Mouse (Mus musculus) MEL (cell line): ENCODE results near the gene Tmem216. TPM values are rescaled to one million over a fixed set of nuclear protein-coding genes. Genes with fewer than 3 reads are reported as not detected.

Experiments used
- DNase-seq: peaks from one replicate; pipeline ENCODE4 v3.0.0; 2011; ENCODE audit warnings: low read depth, low spot score
- H3K27ac ChIP-seq: 2 replicates; pipeline ENCODE4 v1.5.1; 2012; ENCODE audit warnings: low read depth, mild to moderate bottlenecking, control low read depth, low read length, moderate library complexity; ENCODE audit not compliant: control insufficient read depth
- H3K27me3 ChIP-seq, 2 experiments: fragments of 150-350 bp in 1 of 2; sonication (generic) in 1 of 2; 2 replicates each; pipeline ENCODE4 v1.6.1; 2012; ENCODE audit warnings: low read length in 2 of 2, mild to moderate bottlenecking in 2 of 2, improper control_type of control experiment in 1 of 2, moderate library complexity in 1 of 2; ENCODE audit not compliant: insufficient read depth in 2 of 2, control insufficient read depth in 1 of 2
- H3K36me3 ChIP-seq, 2 experiments: 2 replicates each; pipeline ENCODE4 v1.6.1; 2012 to 2014; ENCODE audit warnings: low read length in 2 of 2, improper control_type of control experiment in 1 of 2, inconsistent platforms in 1 of 2, mild to moderate bottlenecking in 1 of 2; ENCODE audit not compliant: insufficient read depth in 2 of 2, control insufficient read depth in 1 of 2
- H3K4me1 ChIP-seq, 2 experiments: fragments of 150-350 bp in 1 of 2; sonication (generic) in 1 of 2; 2 replicates each; pipeline ENCODE4 v1.6.1; 2012; ENCODE audit warnings: low read length in 2 of 2, improper control_type of control experiment in 1 of 2, mild to moderate bottlenecking in 1 of 2; ENCODE audit not compliant: insufficient read depth in 2 of 2, control insufficient read depth in 1 of 2
- H3K4me3 ChIP-seq, 2 experiments: fragments of 150-350 bp in 1 of 2; sonication (generic) in 1 of 2; 2 replicates each; pipeline ENCODE4 v1.5.1; 2012; ENCODE audit warnings: low read depth in 2 of 2, low read length in 2 of 2, mild to moderate bottlenecking in 2 of 2, moderate library complexity in 2 of 2, control low read depth in 1 of 2, improper control_type of control experiment in 1 of 2; ENCODE audit not compliant: control insufficient read depth in 1 of 2, insufficient read depth in 1 of 2
- H3K79me2 ChIP-seq: 2 replicates; pipeline ENCODE4 v1.6.1; 2012; ENCODE audit warnings: mild to moderate bottlenecking, low read length, moderate library complexity; ENCODE audit not compliant: control insufficient read depth, poor library complexity, insufficient read depth
- H3K9ac ChIP-seq: 2 replicates; pipeline ENCODE4 v1.6.1; 2012; ENCODE audit warnings: low read depth, mild to moderate bottlenecking, control low read depth, low read length, moderate library complexity; ENCODE audit not compliant: control insufficient read depth, poor library complexity, severe bottlenecking
- H3K9me3 ChIP-seq: fragments of 150-350 bp; sonication (generic); replicated peaks from 2 replicates; pipeline ENCODE4 v1.6.1; 2012; ENCODE audit warnings: mild to moderate bottlenecking, low read length, improper control_type of control experiment, moderate library complexity; ENCODE audit not compliant: insufficient read depth
- BHLHE40 ChIP-seq: IDR thresholded peaks from 2 replicates; pipeline ENCODE4 v1.6.1; 2012; ENCODE audit warnings: low read depth, mild to moderate bottlenecking, inconsistent platforms, low read length, improper control_type of control experiment, borderline replicate concordance
- CHD1 ChIP-seq: IDR thresholded peaks from 2 replicates; pipeline ENCODE4 v1.6.1; 2012; ENCODE audit warnings: low read depth, mild to moderate bottlenecking, inconsistent platforms, low read length, improper control_type of control experiment
- CHD2 ChIP-seq: IDR thresholded peaks from 2 replicates; pipeline ENCODE4 v1.6.1; 2011; ENCODE audit warnings: low read length, improper control_type of control experiment
- CTCF ChIP-seq, 3 experiments: IDR thresholded peaks in 2 of 3; conservative IDR thresholded peaks in 1 of 3; 2 replicates each; pipeline ENCODE4 v1.5.1; 2011 to 2012; ENCODE audit warnings: low read length in 3 of 3, low read depth in 2 of 3, mild to moderate bottlenecking in 2 of 3, improper control_type of control experiment in 1 of 3, inconsistent platforms in 1 of 3, mixed read lengths in 1 of 3, moderate library complexity in 1 of 3; ENCODE audit not compliant: control insufficient read depth in 1 of 3, insufficient read depth in 1 of 3, poor library complexity in 1 of 3, severe bottlenecking in 1 of 3
- ELF1 ChIP-seq: IDR thresholded peaks from 2 replicates; pipeline ENCODE4 v1.6.1; 2014; ENCODE audit warnings: low read depth, mild to moderate bottlenecking, inconsistent platforms, low read length, improper control_type of control experiment, moderate library complexity
- GABPA ChIP-seq: IDR thresholded peaks from 2 replicates; pipeline ENCODE4 v1.6.1; 2012; ENCODE audit warnings: low read depth, mild to moderate bottlenecking, inconsistent platforms, low read length, improper control_type of control experiment, moderate library complexity
- MAFK ChIP-seq: IDR thresholded peaks from 2 replicates; pipeline ENCODE4 v1.6.1; 2011; ENCODE audit warnings: low read depth, mild to moderate bottlenecking, low read length, improper control_type of control experiment, borderline replicate concordance
- MAX ChIP-seq: IDR thresholded peaks from 2 replicates; pipeline ENCODE4 v1.6.1; 2011; ENCODE audit warnings: low read length, improper control_type of control experiment
- MXI1 ChIP-seq: IDR thresholded peaks from 2 replicates; pipeline ENCODE4 v1.6.1; 2011; ENCODE audit warnings: mild to moderate bottlenecking, low read depth, low read length, improper control_type of control experiment
- MYC ChIP-seq: IDR thresholded peaks from 2 replicates; pipeline ENCODE4 v1.6.1; 2011; ENCODE audit warnings: low read depth, mild to moderate bottlenecking, low read length, improper control_type of control experiment, moderate library complexity
- NELFE ChIP-seq: IDR thresholded peaks from 2 replicates; pipeline ENCODE4 v1.6.1; 2011; ENCODE audit warnings: low read depth, low read length, improper control_type of control experiment
- NRF1 ChIP-seq: IDR thresholded peaks from 2 replicates; pipeline ENCODE4 v1.6.1; 2014; ENCODE audit warnings: low read depth, mild to moderate bottlenecking, inconsistent platforms, low read length, improper control_type of control experiment, moderate library complexity; ENCODE audit not compliant: poor library complexity, insufficient read depth, severe bottlenecking
- POLR2A ChIP-seq, 2 experiments: IDR thresholded peaks; 2 replicates each; pipeline ENCODE4 v1.6.1; 2011 to 2012; ENCODE audit warnings: low read length in 2 of 2, mild to moderate bottlenecking in 2 of 2, control low read depth in 1 of 2, improper control_type of control experiment in 1 of 2, low read depth in 1 of 2, moderate library complexity in 1 of 2; ENCODE audit not compliant: control insufficient read depth in 1 of 2, insufficient read depth in 1 of 2, poor library complexity in 1 of 2
- POLR2AphosphoS5 ChIP-seq: IDR thresholded peaks from 2 replicates; pipeline ENCODE4 v1.6.1; 2012; ENCODE audit warnings: low read depth, borderline replicate concordance, mild to moderate bottlenecking, inconsistent platforms, low read length, moderate library complexity, mixed read lengths
- SIN3A ChIP-seq: IDR thresholded peaks from 2 replicates; pipeline ENCODE4 v1.6.1; 2012; ENCODE audit warnings: low read length, improper control_type of control experiment, inconsistent platforms
- TBP ChIP-seq: IDR thresholded peaks from 2 replicates; pipeline ENCODE4 v1.8.0; 2011; ENCODE audit warnings: low read depth, low read length, improper control_type of control experiment
- TCF12 ChIP-seq: IDR thresholded peaks from 2 replicates; pipeline ENCODE4 v1.6.1; 2014; ENCODE audit warnings: low read depth, mild to moderate bottlenecking, inconsistent platforms, low read length, improper control_type of control experiment, moderate library complexity
- UBTF ChIP-seq: IDR thresholded peaks from 2 replicates; pipeline ENCODE4 v1.6.1; 2012; ENCODE audit warnings: low read depth, mild to moderate bottlenecking, inconsistent platforms, low read length, improper control_type of control experiment, moderate library complexity, borderline replicate concordance; ENCODE audit not compliant: insufficient read depth
- USF1 ChIP-seq: IDR thresholded peaks from 2 replicates; pipeline ENCODE4 v1.6.1; 2014; ENCODE audit warnings: low read depth, mild to moderate bottlenecking, inconsistent platforms, low read length, improper control_type of control experiment, moderate library complexity
- USF2 ChIP-seq, 2 experiments: IDR thresholded peaks; 2 replicates each; pipeline ENCODE4 v1.6.1; 2011 to 2012; ENCODE audit warnings: improper control_type of control experiment in 2 of 2, low read length in 2 of 2, borderline replicate concordance in 1 of 2, inconsistent platforms in 1 of 2, low read depth in 1 of 2, mild to moderate bottlenecking in 1 of 2; ENCODE audit not compliant: insufficient read depth in 1 of 2
- polyA plus RNA-seq, 2 experiments: library from polyadenylated mRNA; stranded (reverse) in 1 of 2; unstranded in 1 of 2; fragments of >175 nt in 1 of 2; fragments of >200 nt in 1 of 2; gene quantifications; 2 replicates each; pipeline versions ENCODE4 v1.2.1 to v1.2.4; 2012; ENCODE audit warnings: low replicate concordance in 2 of 2, low read depth in 1 of 2; ENCODE audit not compliant: insufficient read length in 2 of 2, insufficient read depth in 1 of 2, missing spikeins in 1 of 2
- total RNA-seq: library from RNA; depleted of rRNA; stranded (reverse); fragments of 300-350 nt; gene quantifications from 2 replicates; pipeline ENCODE4 v1.2.3, GENCODE M21; 2012

Tmem216 gene
- total and polyA plus RNA-seq, 3 experiments = 48.0 to 48.1 TPM; not detected in 1

DNA sequence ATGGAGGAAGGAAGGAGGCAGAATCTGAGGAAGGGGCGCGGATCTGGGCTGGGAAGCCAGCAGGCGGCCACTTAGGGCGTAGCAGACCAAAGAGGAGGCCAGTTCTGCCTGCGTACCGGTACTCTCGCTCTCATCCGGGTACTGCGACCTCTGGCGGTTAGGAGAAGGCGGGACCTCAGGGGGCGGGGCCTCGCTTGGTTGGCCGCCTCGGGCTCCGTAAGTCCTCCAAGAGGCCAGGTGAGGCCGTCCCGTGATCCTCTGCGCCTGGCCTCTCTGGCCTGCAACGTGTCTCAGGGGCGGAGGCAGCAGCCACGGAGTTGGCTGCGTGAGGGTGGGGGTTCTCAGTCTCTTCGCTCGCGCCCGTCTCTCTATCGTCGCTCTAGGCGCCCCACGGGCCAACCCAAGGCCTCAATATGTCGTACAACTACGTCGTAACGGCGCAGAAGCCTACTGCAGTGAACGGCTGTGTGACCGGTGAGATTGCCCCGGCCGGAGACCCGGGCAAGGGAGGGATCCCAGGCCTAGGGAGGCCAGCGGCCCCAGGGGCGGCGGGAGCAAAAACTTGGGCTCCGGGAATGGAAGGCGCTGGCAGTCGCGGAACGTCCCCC, 49.4 kb upstream of the Tmem216 start, which contains the start of the genes Ddb1 and Tkfc (continued):
- TF ChIP-seq GABPA (no peak), USF2 (IDR thresholded peaks at IDR 0.05; ENCODE audit: borderline replicate concordance in 1 of 2, insufficient read depth in 1 of 2, low read depth in 1 of 2, low read length in 2 of 2) (no peak), BHLHE40 (no peak), MAFK (no peak), USF1 (peak; percentile 80), NRF1 (no peak; the same call in 1 of the 2 replicates), MXI1 (peak; percentile 92), CHD1 (no peak), CTCF (IDR thresholded peaks at IDR 0.05 in 2 of 3, conservative IDR thresholded peaks at IDR 0.05 in 1 of 3; ENCODE audit: control insufficient read depth in 1 of 3, insufficient read depth in 1 of 3, low read depth in 2 of 3, low read length in 3 of 3, poor library complexity in 1 of 3, severe bottlenecking in 1 of 3) (peak; percentile 6 to 45 (median 44); a peak in 5 of 6 replicates), MYC (peak; percentile 72)

DNA sequence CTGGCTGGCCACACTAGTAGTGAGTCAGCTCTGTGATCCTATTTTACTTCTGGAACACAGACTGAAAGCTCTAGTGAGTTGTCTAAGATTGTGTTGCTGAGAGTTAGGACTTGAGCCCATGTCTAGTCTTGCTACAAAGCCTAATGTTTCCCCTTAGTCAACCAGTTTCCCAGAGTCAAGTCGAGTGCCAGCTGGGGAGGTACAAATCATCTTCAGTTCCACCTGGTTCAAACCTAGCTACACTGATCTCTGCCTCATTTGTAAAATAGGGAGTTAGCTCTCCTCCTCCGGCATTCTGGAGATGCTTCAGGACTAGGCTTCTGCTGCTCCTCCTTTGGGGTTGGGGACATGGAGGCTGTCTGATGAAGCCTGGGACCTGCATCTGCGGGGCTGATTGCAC, 48.5 kb upstream of the Tmem216 start:
- Histone ChIP-seq H3K27ac (peak overlapping the region; percentile 84), H3K36me3 (peaks cover 17 to 22% of the 10 kb centered on the region in 2 experiments), H3K4me1 (peaks cover 8 to 19% of the 10 kb centered on the region in 2 experiments), H3K9ac (peak overlapping the region; percentile 85), H3K79me2 (peaks cover 33% of the 10 kb centered on the region), H3K4me3 (peak overlapping the region; percentile 70), H3K27me3 (no peaks in the 10 kb centered on the region), H3K9me3 (no peaks in the 10 kb centered on the region)
- no peak for TF ChIP-seq NRF1
- TF ChIP-seq CHD1 = 0 out of 2 replicates have a peak, but pooled peaks have one; percentile 78
- TF ChIP-seq MXI1 = 0 out of 2 replicates have a peak, but pooled peaks have one; percentile 16
- TF ChIP-seq SIN3A = peak; percentile 9; the same call in 1 of the 2 replicates
- peak; percentile 62 for DNase-seq

DNA sequence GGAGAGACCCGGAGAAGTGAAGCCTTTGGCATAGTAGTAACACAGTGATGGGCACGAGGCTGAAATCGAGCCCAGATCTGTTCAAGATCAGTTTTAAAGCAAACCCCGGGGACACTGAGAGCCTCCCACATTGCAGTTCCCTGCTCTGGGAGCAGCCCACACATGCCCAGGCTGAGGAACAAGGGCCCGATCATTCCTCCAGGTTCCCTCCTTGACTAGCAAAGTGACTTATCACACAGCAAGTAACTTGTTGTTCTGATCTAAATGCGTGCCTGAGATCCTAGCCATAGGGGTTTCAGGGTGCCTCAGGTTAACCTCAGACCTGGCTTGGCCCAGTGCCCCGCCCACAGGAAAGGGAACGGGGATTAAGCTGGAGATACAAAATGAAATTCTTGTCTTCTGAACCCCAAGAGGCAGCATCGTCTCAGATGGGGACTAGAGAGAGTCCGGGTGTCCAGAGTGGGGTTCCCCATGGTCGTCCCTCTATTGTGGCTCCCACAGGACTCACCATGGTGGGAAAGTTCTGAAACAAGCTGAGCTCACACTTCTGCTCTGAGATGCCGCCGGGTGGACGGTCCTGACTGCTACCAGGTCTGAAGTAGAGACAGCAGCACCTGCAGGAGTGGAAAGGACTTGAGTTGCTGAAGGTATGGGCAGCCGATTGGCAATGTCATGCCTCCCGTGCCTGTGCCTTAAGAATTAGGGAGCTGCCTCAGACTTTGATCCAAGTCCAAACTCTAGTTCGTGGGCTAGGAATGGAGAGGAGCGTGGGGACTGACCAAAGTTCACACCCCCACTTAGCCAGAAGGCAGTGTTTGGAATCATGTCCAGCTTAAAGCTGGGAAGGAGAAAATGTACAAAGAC, 47.9 kb upstream of the Tmem216 start:
- peaks cover 8 to 19% of the 10 kb centered on the region in 2 experiments for H3K4me1 ChIP-seq
- H3K36me3 ChIP-seq = peaks cover 10 to 22% of the 10 kb centered on the region in 2 experiments
- H3K4me3 ChIP-seq = peak overlapping the region; percentile 70
- DNase-seq = peak; percentile 71
- H3K9me3 ChIP-seq = no peaks in the 10 kb centered on the region
- peak overlapping the region; percentile 84 for H3K27ac ChIP-seq
- no peaks in the 10 kb centered on the region for H3K27me3 ChIP-seq
- H3K9ac ChIP-seq = peak overlapping the region; percentile 85
- H3K79me2 ChIP-seq = peaks cover 31% of the 10 kb centered on the region
- TF ChIP-seq SIN3A = peak; percentile 13; the same call in 1 of the 2 replicates
- no peak for TF ChIP-seq POLR2AphosphoS5
- no peak for TF ChIP-seq UBTF
- TF ChIP-seq MAX = no peak; the same call in 1 of the 2 replicates
- TF ChIP-seq CTCF (IDR thresholded peaks at IDR 0.05 in 2 of 3, conservative IDR thresholded peaks at IDR 0.05 in 1 of 3; ENCODE audit: control insufficient read depth in 1 of 3, insufficient read depth in 1 of 3, low read depth in 2 of 3, low read length in 3 of 3, poor library complexity in 1 of 3, severe bottlenecking in 1 of 3) = no peak
- no peak for TF ChIP-seq USF2 (IDR thresholded peaks at IDR 0.05; ENCODE audit: borderline replicate concordance in 1 of 2, insufficient read depth in 1 of 2, low read depth in 1 of 2, low read length in 2 of 2)
- peak; percentile 53; the same call in 1 of the 2 replicates for TF ChIP-seq TBP
- TF ChIP-seq CHD2 = no peak
- peak; percentile 26 for TF ChIP-seq MXI1
- TF ChIP-seq NELFE = peak; percentile 12; the same call in 1 of the 2 replicates
- TF ChIP-seq MAFK = no peak
- peak; percentile 13 to 49; a peak in 1 of 4 replicates for TF ChIP-seq POLR2A (IDR thresholded peaks at IDR 0.05; ENCODE audit: control insufficient read depth in 1 of 2, insufficient read depth in 1 of 2, low read depth in 1 of 2, low read length in 2 of 2, poor library complexity in 1 of 2)
- no peak for TF ChIP-seq BHLHE40
- TF ChIP-seq MYC = no peak
- peak; percentile 39; the same call in 1 of the 2 replicates for TF ChIP-seq TCF12
- TF ChIP-seq NRF1 = no peak
- TF ChIP-seq ELF1 = no peak
